Mouse (Mus musculus) midbrain, embryonic 13.5 days (tissue): ENCODE results near the gene Rnf11. TPM values are rescaled to one million over a fixed set of nuclear protein-coding genes. Genes with fewer than 3 reads are reported as not detected.

ENCODE experiments used
- ATAC-seq: fragments of 200-750 bp; cut with Nextera tagmentation; 2 replicates; pipeline ENCODE4 v1.8.0; 2017; ENCODE audit warnings: mild to moderate bottlenecking, moderate TSS enrichment, moderate library complexity
- H3K27ac ChIP-seq: fragments of 300-500 bp; sonication (generic); 2 replicates; pipeline ENCODE4 v1.5.1; 2015; ENCODE audit warnings: inconsistent platforms, mild to moderate bottlenecking, moderate library complexity
- H3K27me3 ChIP-seq: fragments of 300-500 bp; sonication (generic); 2 replicates; pipeline ENCODE4 v1.6.1; 2015; ENCODE audit warnings: mild to moderate bottlenecking, inconsistent platforms
- H3K36me3 ChIP-seq: fragments of 300-500 bp; sonication (generic); 2 replicates; pipeline ENCODE4 v1.6.1; 2015; ENCODE audit warnings: mild to moderate bottlenecking, inconsistent platforms
- H3K4me1 ChIP-seq: fragments of 300-500 bp; sonication (generic); replicated peaks from 2 replicates; pipeline ENCODE4 v1.6.1; 2015; ENCODE audit warnings: inconsistent platforms
- H3K4me2 ChIP-seq: fragments of 300-500 bp; sonication (generic); replicated peaks from 2 replicates; pipeline ENCODE4 v1.6.1; 2015; ENCODE audit warnings: moderate library complexity, mild to moderate bottlenecking, inconsistent platforms
- H3K4me3 ChIP-seq: fragments of 300-500 bp; sonication (generic); replicated peaks from 2 replicates; pipeline ENCODE4 v1.5.1; 2015; ENCODE audit warnings: mild to moderate bottlenecking, inconsistent platforms
- H3K9ac ChIP-seq: fragments of 300-500 bp; sonication (generic); replicated peaks from 2 replicates; pipeline ENCODE4 v1.6.1; 2015; ENCODE audit warnings: mild to moderate bottlenecking, inconsistent platforms
- H3K9me3 ChIP-seq: fragments of 300-500 bp; sonication (generic); 2 replicates; pipeline ENCODE4 v1.6.1; 2016; ENCODE audit warnings: mild to moderate bottlenecking, inconsistent platforms
- WGBS: fragments of 180-500 bp; shearing (Covaris S2); methylation state at CpG from one replicate; pipeline ENCODE4 v1.1.7; 2015; 5-methylcytosine and 5-hydroxymethylcytosine counted together
- polyA plus RNA-seq: library from polyadenylated mRNA; unstranded; fragments of >200 nt; fragmentation: Nextera tagmentation; extraction: Ambion mirVana; gene quantifications from 2 replicates; pipeline ENCODE4 v1.2.1, GENCODE M21; 2015

The Rnf11 gene
- polyA plus RNA-seq, 1 experiment from 2014 or later: 60.0 TPM

DNA sequence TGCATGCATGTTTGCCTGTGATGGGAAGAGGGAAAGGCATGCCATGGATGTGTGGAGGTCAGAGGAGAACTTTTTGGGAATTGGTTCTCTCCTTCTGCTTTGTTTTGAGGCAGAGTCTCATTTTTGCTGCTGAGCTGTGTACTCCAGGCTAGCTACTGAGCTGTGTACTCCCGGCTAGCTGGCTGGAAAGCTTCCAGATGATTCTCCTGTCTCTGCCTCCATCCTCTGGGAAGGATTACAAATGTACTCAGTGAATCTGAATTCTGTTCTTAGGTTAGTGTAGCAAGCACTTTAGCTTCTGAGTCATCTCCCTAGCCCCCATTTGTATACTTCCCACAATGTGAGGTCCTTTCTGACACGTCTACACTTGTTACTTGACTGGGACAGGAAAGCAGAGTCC lies 61.1 kb downstream of the Rnf11 start:
- 79% methylated on average over 2 of the region's 2 CpGs for WGBS
- Histone ChIP-seq H3K9ac (no peak overlapping the region), H3K4me3 (no peak overlapping the region), H3K4me1 (no peaks in the 10 kb centered on the region), H3K27ac (no peak overlapping the region), H3K36me3 (no peaks in the 10 kb centered on the region), H3K27me3 (no peaks in the 10 kb centered on the region), H3K9me3 (no peaks in the 10 kb centered on the region), H3K4me2 (no peak overlapping the region)
- no peak for ATAC-seq

- Histone ChIP-seq H3K27ac (no peak overlapping the region), H3K4me2 (no peak overlapping the region), H3K9me3 (no peaks in the 10 kb centered on the region), H3K36me3 (no peaks in the 10 kb centered on the region), H3K4me3 (no peak overlapping the region), H3K4me1 (no peaks in the 10 kb centered on the region), H3K27me3 (no peaks in the 10 kb centered on the region), H3K9ac (no peak overlapping the region)
- 81% methylated on average over 6 of the region's 6 CpGs for WGBS
- ATAC-seq: no peak
Observed at GRCm38 (mm10) chr4:109422436-109422835, 62.1 kb downstream of the Rnf11 start.

DNA sequence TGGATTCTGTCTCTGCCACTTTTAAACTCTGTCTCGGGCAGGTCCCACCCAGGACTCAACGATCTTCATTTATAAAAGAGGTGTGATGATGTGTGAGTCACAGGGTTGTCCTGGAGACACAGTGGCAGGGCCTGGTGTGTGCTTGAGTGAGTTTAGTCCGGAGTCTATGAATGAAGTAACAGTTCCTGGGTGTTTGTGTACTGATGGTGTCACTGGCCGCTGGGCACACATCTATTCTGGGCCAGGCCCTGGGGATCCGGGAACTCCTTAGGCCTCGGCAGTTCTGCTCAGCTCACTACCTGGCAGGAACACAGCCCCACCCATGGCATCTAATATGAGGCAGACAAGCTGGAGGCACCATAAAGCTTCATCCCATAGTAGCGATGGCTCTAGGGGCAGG lies 62.9 kb downstream of the Rnf11 start:
- no peak overlapping the region for H3K27ac ChIP-seq
- no peaks in the 10 kb centered on the region for H3K27me3 ChIP-seq
- H3K36me3 ChIP-seq: no peaks in the 10 kb centered on the region
- 89% methylated on average over 7 of the region's 7 CpGs for whole genome bisulfite sequencing
- no peaks in the 10 kb centered on the region for H3K9me3 ChIP-seq
- ATAC-seq: no peak
- H3K4me1 ChIP-seq: no peaks in the 10 kb centered on the region
- no peak overlapping the region for H3K9ac ChIP-seq
- no peak overlapping the region for H3K4me2 ChIP-seq
- no peak overlapping the region for H3K4me3 ChIP-seq

- 75% methylated on average over 8 of the region's 8 CpGs for WGBS
- ATAC-seq: 0 out of 2 replicates have a peak, but pooled peaks have one; percentile 28
Observed at GRCm38 (mm10) chr4:109420138-109420795, 64.3 kb downstream of the Rnf11 start.

GRCm38 (mm10) chr4:109419563-109419962 lies 65.0 kb downstream of the Rnf11 start:
- H3K4me1 ChIP-seq: no peaks in the 10 kb centered on the region
- no peak overlapping the region for H3K4me3 ChIP-seq
- H3K27ac ChIP-seq: no peak overlapping the region
- H3K27me3 ChIP-seq: no peaks in the 10 kb centered on the region
- H3K4me2 ChIP-seq: no peak overlapping the region
- no peak overlapping the region for H3K9ac ChIP-seq
- H3K9me3 ChIP-seq: no peaks in the 10 kb centered on the region
- WGBS: 92% methylated on average over 4 of the region's 4 CpGs
- ATAC-seq: no peak
- no peaks in the 10 kb centered on the region for H3K36me3 ChIP-seq

More at GRCm38 (mm10) chr4:109420138-109420795, 64.3 kb downstream of the Rnf11 start:
- Histone ChIP-seq H3K4me2 (no peak overlapping the region), H3K4me1 (no peaks in the 10 kb centered on the region), H3K36me3 (no peaks in the 10 kb centered on the region), H3K27ac (no peak overlapping the region), H3K9me3 (no peaks in the 10 kb centered on the region), H3K27me3 (no peaks in the 10 kb centered on the region), H3K4me3 (no peak overlapping the region), H3K9ac (no peak overlapping the region)

DNA sequence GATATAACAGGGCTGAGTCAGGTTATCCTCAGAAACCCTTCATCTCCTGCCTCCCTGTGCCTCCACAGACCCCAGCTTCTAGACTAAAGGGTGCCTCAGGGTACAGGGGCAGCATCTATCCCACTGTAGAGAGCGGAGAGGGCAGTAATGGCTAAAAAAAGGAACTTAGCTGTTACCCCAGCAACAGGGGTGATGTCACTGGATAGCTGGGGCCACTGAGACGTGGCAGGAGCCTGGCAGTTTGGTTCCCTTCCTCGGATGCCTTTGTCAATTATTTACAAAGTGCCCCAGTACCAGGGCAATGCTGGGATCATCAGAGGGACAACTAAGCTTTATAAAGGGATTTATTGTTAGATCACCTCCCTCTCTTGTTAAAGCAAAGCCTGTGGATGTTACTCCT lies 65.5 kb downstream of the Rnf11 start:
- Histone ChIP-seq H3K9me3 (no peaks in the 10 kb centered on the region), H3K27ac (no peak overlapping the region), H3K27me3 (no peaks in the 10 kb centered on the region), H3K9ac (no peak overlapping the region), H3K4me2 (no peak overlapping the region), H3K36me3 (no peaks in the 10 kb centered on the region), H3K4me3 (no peak overlapping the region), H3K4me1 (no peaks in the 10 kb centered on the region)
- WGBS: 23% methylated on average over 3 of the region's 3 CpGs
- no peak for ATAC-seq

- Histone ChIP-seq H3K27me3 (no peaks in the 10 kb centered on the region), H3K4me3 (no peak overlapping the region), H3K27ac (no peak overlapping the region), H3K36me3 (no peaks in the 10 kb centered on the region), H3K9ac (no peak overlapping the region), H3K9me3 (no peaks in the 10 kb centered on the region), H3K4me2 (no peak overlapping the region), H3K4me1 (no peaks in the 10 kb centered on the region)
- 92% methylated on average over 1 of the region's 1 CpGs for WGBS
- ATAC-seq: no peak
Observed at GRCm38 (mm10) chr4:109417998-109418397, 66.5 kb downstream of the Rnf11 start.

GRCm38 (mm10) chr4:109412233-109412632 lies 72.3 kb downstream of the Rnf11 start:
- H3K4me3 ChIP-seq: no peak overlapping the region
- ATAC-seq: no peak
- 94% methylated on average over 5 of the region's 5 CpGs for whole genome bisulfite sequencing
- H3K27ac ChIP-seq: no peak overlapping the region
- H3K36me3 ChIP-seq: no peaks in the 10 kb centered on the region
- H3K4me2 ChIP-seq: no peak overlapping the region
- H3K27me3 ChIP-seq: peaks cover 7% of the 10 kb centered on the region; the same call in 1 of the 2 replicates
- H3K9ac ChIP-seq: no peak overlapping the region
- H3K4me1 ChIP-seq: peaks cover 8% of the 10 kb centered on the region; the same call in 1 of the 2 replicates
- no peaks in the 10 kb centered on the region for H3K9me3 ChIP-seq

GRCm38 (mm10) chr4:109411377-109411967 lies 73.1 kb downstream of the Rnf11 start:
- WGBS: 84% methylated on average over 6 of the region's 6 CpGs
- peaks cover 8% of the 10 kb centered on the region; the same call in 1 of the 2 replicates for H3K27me3 ChIP-seq
- H3K27ac ChIP-seq: no peak overlapping the region

DNA sequence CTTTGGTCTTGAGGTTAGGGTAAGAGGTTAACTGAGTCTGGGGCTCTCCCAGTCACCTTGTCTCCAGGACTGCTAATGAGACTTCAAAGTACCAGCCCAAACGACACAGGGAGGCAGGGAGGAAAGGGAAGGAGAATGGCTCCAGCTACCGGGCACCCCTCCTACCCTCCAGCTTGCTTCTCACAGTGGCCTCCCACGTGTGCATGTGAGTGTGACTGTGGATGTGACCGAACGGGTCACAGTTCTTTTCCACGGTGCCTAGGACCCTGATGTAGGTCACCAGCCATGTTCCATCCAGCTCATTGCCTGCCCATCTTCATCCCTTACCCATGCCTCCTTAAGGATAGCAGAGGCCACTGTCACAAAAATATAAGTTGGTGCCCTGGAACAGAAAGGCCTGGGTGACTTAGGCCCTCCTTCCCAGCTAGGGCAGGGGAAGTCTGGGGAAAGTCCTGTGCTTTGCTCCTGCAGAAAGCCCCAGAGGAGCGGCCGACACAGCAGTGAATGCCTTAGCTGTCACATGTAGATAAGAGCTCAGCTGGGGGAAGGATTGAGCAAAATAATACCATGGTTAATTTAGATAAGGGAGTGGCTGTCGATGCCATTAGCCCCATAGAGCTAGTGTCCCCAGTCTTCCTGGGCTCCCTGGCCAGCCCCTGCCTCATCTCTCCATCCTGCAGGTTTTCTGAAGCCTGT lies 73.7 kb downstream of the Rnf11 start:
- Histone ChIP-seq H3K4me3 (no peak overlapping the region), H3K4me2 (no peak overlapping the region), H3K27ac (no peak overlapping the region), H3K9ac (no peak overlapping the region), H3K9me3 (no peaks in the 10 kb centered on the region), H3K36me3 (no peaks in the 10 kb centered on the region), H3K27me3 (peaks cover 8% of the 10 kb centered on the region; the same call in 1 of the 2 replicates), H3K4me1 (peaks cover 20% of the 10 kb centered on the region)
- ATAC-seq: no peak
- 72% methylated on average over 9 of the region's 9 CpGs for WGBS

More at GRCm38 (mm10) chr4:109411377-109411967, 73.1 kb downstream of the Rnf11 start:
- ATAC-seq: no peak
- Histone ChIP-seq H3K4me1 (peaks cover 14% of the 10 kb centered on the region), H3K9ac (no peak overlapping the region), H3K36me3 (no peaks in the 10 kb centered on the region), H3K4me2 (no peak overlapping the region), H3K9me3 (no peaks in the 10 kb centered on the region), H3K4me3 (no peak overlapping the region)

DNA sequence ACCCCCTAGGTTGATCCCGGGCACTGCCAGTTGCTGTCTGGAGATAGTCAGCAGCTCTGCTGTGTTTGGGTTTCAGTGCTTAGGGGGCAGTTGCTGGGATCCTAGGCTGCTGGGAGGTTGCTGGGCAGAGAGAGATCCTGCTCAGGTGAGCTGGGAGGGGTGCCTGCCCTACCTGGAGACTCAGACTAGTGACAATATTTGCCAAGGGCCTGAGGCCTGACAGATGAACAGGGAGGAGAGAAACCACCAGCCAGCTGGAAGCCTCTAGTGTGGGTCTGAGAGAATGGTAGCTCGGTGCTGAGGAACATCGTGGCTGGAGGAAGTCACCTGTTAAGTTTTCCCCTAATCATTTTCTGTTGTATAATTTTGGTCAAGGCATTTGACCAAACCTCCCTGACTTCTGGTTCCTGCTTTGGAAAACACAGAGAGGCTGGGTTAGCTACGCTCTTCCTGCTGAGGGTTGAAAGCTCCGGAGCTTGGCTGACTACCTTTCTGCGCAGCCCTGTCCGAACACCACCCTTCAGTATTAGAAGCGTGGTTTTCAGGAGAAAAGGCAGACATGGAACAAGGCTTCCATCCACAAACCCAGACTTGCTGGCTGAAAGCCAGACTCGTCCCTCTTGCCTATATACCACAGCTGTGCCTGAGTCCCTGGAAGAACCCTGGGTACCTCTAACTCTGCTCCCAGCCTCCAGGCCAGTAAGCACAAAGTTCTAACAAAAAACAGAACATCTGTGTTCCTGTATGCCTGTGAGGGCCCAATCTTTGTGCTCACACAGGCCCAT lies 76.6 kb downstream of the Rnf11 start:
- Histone ChIP-seq H3K4me2 (no peak overlapping the region), H3K4me1 (peaks cover 24% of the 10 kb centered on the region), H3K9me3 (no peaks in the 10 kb centered on the region), H3K36me3 (no peaks in the 10 kb centered on the region), H3K9ac (no peak overlapping the region), H3K4me3 (no peak overlapping the region; the same call in 1 of the 2 replicates), H3K27ac (no peak overlapping the region), H3K27me3 (peaks cover 8% of the 10 kb centered on the region; the same call in 1 of the 2 replicates)
- no peak for ATAC-seq
- 91% methylated on average over 9 of the region's 9 CpGs for WGBS

DNA sequence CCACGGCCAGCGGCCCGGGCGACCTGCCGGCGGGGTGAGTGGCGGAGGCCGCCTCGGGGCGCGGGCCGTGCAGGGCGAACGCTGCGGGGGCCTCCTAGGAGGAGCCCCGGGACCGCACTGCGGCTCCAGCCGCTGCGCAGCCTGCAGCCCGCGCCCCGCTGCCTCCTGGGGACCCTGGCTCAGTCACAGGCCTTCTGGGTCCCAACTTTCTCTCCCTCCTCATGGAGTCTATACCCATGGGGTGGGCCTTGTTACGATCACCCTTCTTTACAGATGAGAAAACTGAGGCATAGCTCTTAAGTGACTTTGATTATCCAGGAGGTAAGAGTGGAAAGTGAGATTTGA lies 77.4 kb downstream of the Rnf11 start:
- Histone ChIP-seq H3K27ac (no peak overlapping the region), H3K9ac (peak overlapping the region; percentile 78), H3K9me3 (no peaks in the 10 kb centered on the region), H3K4me3 (peak overlapping the region; percentile 64), H3K4me1 (peaks cover 24% of the 10 kb centered on the region), H3K4me2 (peak overlapping the region; percentile 98), H3K36me3 (no peaks in the 10 kb centered on the region), H3K27me3 (peaks cover 8% of the 10 kb centered on the region; the same call in 1 of the 2 replicates)
- 1% methylated on average over 24 of the region's 24 CpGs for WGBS
- peak; percentile 38; the same call in 1 of the 2 replicates for ATAC-seq
